Mouse (Mus musculus) liver, adult 2 months (tissue): ENCODE data around the gene Etfbkmt. TPM values are rescaled to one million over a fixed set of nuclear protein-coding genes. Genes with fewer than 3 reads are reported as not detected.
"Not testable (repeated sequence)": the region's sequence is repeated elsewhere in the genome, so short reads cannot be mapped to it uniquely, and the experiment has no call there.

Experiments
- DNase-seq: peaks from one replicate; pipeline ENCODE4 v3.0.0-alpha.2; 2011; ENCODE audit warnings: low read depth, low spot score; ENCODE audit errors: extremely low read depth
- H3K27ac ChIP-seq: fragments of 200-500 bp; replicated peaks from 2 replicates; pipeline ENCODE4 v1.5.1; 2012; ENCODE audit warnings: low read depth, mild to moderate bottlenecking, control low read depth, inconsistent platforms, low read length; ENCODE audit not compliant: insufficient read depth
- H3K27me3 ChIP-seq: fragments of 200-500 bp; 2 replicates; pipeline ENCODE4 v1.6.1; 2012; ENCODE audit warnings: mild to moderate bottlenecking, moderate library complexity, low read length, inconsistent platforms; ENCODE audit not compliant: control insufficient read depth, insufficient read depth
- H3K36me3 ChIP-seq: fragments of 200-500 bp; 2 replicates; pipeline ENCODE4 v1.6.1; 2012; ENCODE audit warnings: low read length, inconsistent platforms; ENCODE audit not compliant: control insufficient read depth, insufficient read depth
- H3K4me1 ChIP-seq: fragments of 200-500 bp; 2 replicates; pipeline ENCODE4 v1.6.1; 2011; ENCODE audit warnings: low read length; ENCODE audit not compliant: control insufficient read depth, insufficient read depth
- H3K4me3 ChIP-seq: fragments of 200-500 bp; 2 replicates; pipeline ENCODE4 v1.5.1; 2011; ENCODE audit warnings: low read depth, mild to moderate bottlenecking, control low read depth, low read length, moderate library complexity; ENCODE audit not compliant: insufficient read depth
- H3K79me2 ChIP-seq: fragments of 200-500 bp; 2 replicates; pipeline ENCODE4 v1.6.1; 2012; ENCODE audit warnings: inconsistent platforms, mild to moderate bottlenecking, low read length, moderate library complexity; ENCODE audit not compliant: control insufficient read depth, insufficient read depth
- H3K9ac ChIP-seq: fragments of 200-500 bp; 2 replicates; pipeline ENCODE4 v1.6.1; 2012; ENCODE audit warnings: low read depth, mild to moderate bottlenecking, control low read depth, inconsistent platforms, low read length
- CTCF ChIP-seq: fragments of 200-500 bp; IDR thresholded peaks from 2 replicates; pipeline ENCODE4 v1.5.1; 2011; ENCODE audit warnings: low read depth, low read length, control low read depth
- POLR2A ChIP-seq: fragments of 200-500 bp; IDR thresholded peaks from 2 replicates; pipeline ENCODE4 v1.6.1; 2011; ENCODE audit warnings: low read length, control low read depth; ENCODE audit not compliant: insufficient read depth; ENCODE audit errors: extremely low read depth
- WGBS: fragments of 180-500 bp; shearing (Covaris S2); methylation state at CpG from one replicate; pipeline ENCODE4 v1.1.7; 2018; 5-methylcytosine and 5-hydroxymethylcytosine counted together
- polyA plus RNA-seq: library from polyadenylated mRNA; depleted of rRNA; stranded (reverse); fragments of >200 nt; gene quantifications from 2 replicates; pipeline ENCODE4 v1.2.3, GENCODE M21; 2012; rRNA removed
- total RNA-seq: library from RNA; depleted of rRNA; stranded (reverse); fragments of >200 nt; gene quantifications from 2 replicates; pipeline ENCODE4 v1.2.3, GENCODE M21; 2014; rRNA removed

The Etfbkmt gene
- total and polyA plus RNA-seq, 2 experiments, result 3.9 to 25.3 TPM

DNA sequence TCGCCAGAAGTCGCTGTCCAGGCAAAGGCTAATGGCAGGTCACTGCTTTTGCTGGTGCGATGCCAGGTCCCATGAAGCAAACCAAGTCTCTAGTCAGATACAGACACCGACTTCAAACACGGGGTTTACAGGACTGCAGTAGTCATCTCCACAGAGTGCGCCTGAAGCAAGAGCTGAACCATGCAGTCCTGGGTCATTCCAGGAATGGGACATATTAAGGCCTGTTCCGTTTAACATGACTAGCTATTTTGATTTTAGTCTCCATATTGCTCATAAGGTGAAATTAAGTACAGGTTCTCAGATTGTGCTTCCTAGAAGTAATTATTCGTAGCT is 49.2 kb downstream of the Etfbkmt start:
- Histone ChIP-seq H3K27me3 (no peaks in the 10 kb centered on the region), H3K4me3 (peak overlapping the region; percentile 1; the same call in 1 of the 2 replicates), H3K36me3 (peaks cover 2% of the 10 kb centered on the region; the same call in 1 of the 2 replicates), H3K27ac (peak overlapping the region; percentile 84), H3K79me2 (peaks cover 3% of the 10 kb centered on the region; the same call in 1 of the 2 replicates), H3K9ac (peak overlapping the region; percentile 29), H3K4me1 (peaks cover 21% of the 10 kb centered on the region)
- whole genome bisulfite sequencing, result 22% methylated on average over 8 of the region's 8 CpGs
- no peak for TF ChIP-seq CTCF
- TF ChIP-seq POLR2A, result no peak
- no peak for DNase-seq

DNA sequence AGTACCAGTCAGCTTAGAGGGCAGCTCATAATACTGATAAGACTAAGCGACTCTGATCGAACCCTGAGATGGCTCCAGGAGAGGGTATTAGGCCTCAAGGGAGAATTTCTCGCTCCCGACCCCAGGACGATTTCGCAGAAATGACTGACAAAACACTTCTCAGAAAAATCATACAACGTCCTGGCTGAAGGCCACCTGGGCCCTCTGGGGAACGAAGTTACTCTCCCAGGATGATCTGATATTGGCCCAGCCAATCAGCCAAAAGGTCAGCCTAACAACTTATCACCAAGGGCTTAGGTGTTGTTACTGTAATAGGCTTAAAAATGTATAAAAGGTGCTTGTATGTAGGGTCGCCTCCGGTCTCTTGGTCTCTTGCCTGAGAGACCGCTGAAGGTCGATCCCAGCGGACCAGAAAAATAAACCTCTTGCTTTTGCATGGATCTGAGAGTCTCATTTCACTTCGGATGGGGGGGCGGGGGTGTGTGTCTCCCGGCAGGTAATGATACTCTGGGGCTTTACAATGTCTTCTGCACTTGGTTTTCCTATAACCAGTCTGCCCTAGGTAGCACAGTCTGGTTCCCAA is 49.8 kb downstream of the Etfbkmt start:
- H3K36me3 ChIP-seq, result no peaks in the 10 kb centered on the region; the same call in 1 of the 2 replicates
- H3K27me3 ChIP-seq, result no peaks in the 10 kb centered on the region
- TF ChIP-seq POLR2A, result peak; percentile 70; the same call in 1 of the 2 replicates
- no peak for TF ChIP-seq CTCF
- 40% methylated on average over 16 of the region's 16 CpGs for WGBS
- peak; percentile 89 for DNase-seq
- H3K9ac ChIP-seq, result no peak overlapping the region
- H3K27ac ChIP-seq, result peak overlapping the region; percentile 84
- no peak overlapping the region for H3K4me3 ChIP-seq
- H3K4me1 ChIP-seq, result peaks cover 21% of the 10 kb centered on the region
- H3K79me2 ChIP-seq, result peaks cover 3% of the 10 kb centered on the region; the same call in 1 of the 2 replicates

DNA sequence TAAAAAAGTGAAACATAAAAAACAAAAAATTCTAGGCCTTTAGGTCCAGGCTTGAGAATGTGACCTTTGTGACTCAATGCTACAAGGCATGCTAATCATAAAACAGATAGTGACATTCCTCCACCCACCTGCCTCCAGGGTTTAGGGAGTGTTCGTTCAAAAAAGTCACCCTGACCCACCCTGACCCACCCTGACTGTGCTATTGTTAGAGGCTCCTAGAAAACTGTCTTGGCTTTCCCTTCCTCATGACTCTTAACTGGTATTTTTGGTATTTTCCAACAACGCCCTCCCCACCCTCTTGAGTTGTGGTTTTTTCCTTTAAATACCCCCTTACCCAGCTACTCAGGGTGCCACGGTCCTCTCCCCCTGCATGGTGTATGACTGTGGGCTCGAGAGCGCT is 52.3 kb downstream of the Etfbkmt start:
- peak overlapping the region; percentile 46; the same call in 1 of the 2 replicates for H3K27ac ChIP-seq
- not testable (repeated sequence) for H3K79me2 ChIP-seq, H3K4me3 ChIP-seq, H3K36me3 ChIP-seq, DNase-seq, H3K27me3 ChIP-seq, H3K9ac ChIP-seq
- 92% methylated on average over 5 of the region's 5 CpGs for WGBS
- peaks cover 13% of the 10 kb centered on the region for H3K4me1 ChIP-seq

DNA sequence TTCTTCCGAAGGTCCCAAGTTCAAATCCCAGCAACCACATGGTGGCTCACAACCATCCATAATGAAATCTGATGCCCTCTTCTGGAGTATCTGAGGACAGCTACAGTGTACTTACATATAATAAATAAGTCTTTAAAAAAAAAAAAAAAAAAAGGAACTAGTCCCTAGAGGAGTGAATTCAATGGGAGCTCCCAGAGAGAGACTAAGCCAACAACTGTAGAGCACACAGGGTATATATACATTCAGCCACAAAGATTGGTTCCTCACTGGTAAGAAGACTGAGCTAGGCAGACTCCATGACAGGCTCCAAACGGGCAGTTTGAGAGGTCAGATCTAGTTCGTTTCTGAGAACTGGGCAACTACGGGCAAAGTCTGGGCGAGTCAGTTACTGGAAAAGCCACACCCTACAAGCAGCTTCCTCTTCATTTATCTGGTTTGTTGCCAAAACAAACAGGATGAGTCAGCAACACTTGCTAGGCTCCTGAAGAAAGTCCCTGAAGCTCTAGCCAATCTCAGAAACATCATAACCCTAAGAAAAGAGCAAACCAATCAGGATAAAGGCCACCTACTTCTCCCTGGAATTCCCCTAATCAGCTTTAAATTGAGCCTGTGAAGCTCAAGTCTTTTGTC is 53.7 kb downstream of the Etfbkmt start:
- peak; percentile 96 for DNase-seq
- H3K27me3 ChIP-seq, result no peaks in the 10 kb centered on the region
- no peak overlapping the region for H3K9ac ChIP-seq
- H3K4me3 ChIP-seq, result no peak overlapping the region
- no peaks in the 10 kb centered on the region for H3K79me2 ChIP-seq
- peak overlapping the region; percentile 83 for H3K27ac ChIP-seq
- TF ChIP-seq POLR2A, result no peak
- no peak for TF ChIP-seq CTCF
- H3K36me3 ChIP-seq, result no peaks in the 10 kb centered on the region
- H3K4me1 ChIP-seq, result peaks cover 7% of the 10 kb centered on the region; the same call in 1 of the 2 replicates
- 19% methylated on average over 5 of the region's 5 CpGs for WGBS

DNA sequence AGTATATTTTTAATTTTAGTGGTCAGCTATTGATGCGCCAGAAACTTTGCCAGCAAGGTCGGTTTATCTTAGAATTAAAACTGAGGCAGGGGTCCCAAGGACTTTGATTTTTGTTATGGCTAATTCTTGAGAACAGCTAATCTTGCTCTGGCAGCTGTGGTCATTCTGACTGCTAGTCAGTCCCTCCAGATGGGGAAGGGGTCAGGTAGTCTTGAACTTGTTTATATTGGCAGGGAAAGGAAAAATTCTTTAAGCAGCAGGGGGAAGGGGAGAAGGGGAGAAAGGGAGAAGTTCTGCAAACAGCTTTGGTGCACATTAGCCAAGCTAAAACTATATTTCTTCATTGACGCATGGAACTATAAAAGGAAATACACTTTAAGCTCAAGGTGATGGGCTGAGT is 57.5 kb downstream of the Etfbkmt start:
- no peaks in the 10 kb centered on the region for H3K36me3 ChIP-seq
- H3K27ac ChIP-seq, result no peak overlapping the region
- DNase-seq, result no peak
- no peak overlapping the region for H3K4me3 ChIP-seq
- TF ChIP-seq CTCF (no peak), POLR2A (no peak)
- no peaks in the 10 kb centered on the region for H3K79me2 ChIP-seq
- no peak overlapping the region for H3K9ac ChIP-seq
- H3K27me3 ChIP-seq, result no peaks in the 10 kb centered on the region
- peaks cover 2% of the 10 kb centered on the region; the same call in 1 of the 2 replicates for H3K4me1 ChIP-seq
- 80% methylated on average over 3 of the region's 3 CpGs for WGBS

DNA sequence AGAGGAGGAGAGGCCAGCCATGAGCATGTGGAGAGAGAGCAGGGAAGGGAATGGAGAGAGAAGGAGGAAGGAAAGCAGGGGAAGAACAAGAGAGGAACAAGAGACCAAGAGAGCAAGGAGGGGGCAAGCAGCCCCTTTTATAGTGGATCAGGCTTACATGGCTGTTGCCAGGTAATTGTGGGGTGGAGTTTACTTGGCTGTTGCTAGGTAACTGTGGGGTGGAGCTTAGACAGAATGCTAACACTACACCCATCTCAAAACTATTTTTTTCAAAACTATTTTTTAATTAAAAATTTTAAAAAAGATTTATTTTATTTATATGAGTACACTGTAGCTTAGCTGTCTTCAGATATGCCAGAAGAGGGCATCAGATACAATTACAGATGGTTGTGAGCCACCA is 58.9 kb downstream of the Etfbkmt start:
- no peaks in the 10 kb centered on the region for H3K79me2 ChIP-seq

More for the DNA sequence above, 58.9 kb downstream of the Etfbkmt start:
- TF ChIP-seq POLR2A (no peak), CTCF (no peak)
- H3K36me3 ChIP-seq, result no peaks in the 10 kb centered on the region
- no peak overlapping the region for H3K4me3 ChIP-seq
- no peak overlapping the region for H3K27ac ChIP-seq
- no peaks in the 10 kb centered on the region for H3K27me3 ChIP-seq
- H3K4me1 ChIP-seq, result no peaks in the 10 kb centered on the region
- no peak overlapping the region for H3K9ac ChIP-seq
- no peak for DNase-seq

Other genes with a start within 250 kb of the Etfbkmt start
- gene Caprin2, start 243.6 kb upstream of the Etfbkmt start, total RNA-seq, result 3.0 and 4.1 TPM in 2 replicates
- 1.4 and 3.6 TPM in 2 replicates for gene Caprin2, start 243.6 kb upstream of the Etfbkmt start, polyA plus RNA-seq
- gene Sinhcaf, start 193.4 kb upstream of the Etfbkmt start, total RNA-seq, result 2.7 and 3.2 TPM in 2 replicates
- 0.46 and 0.67 TPM in 2 replicates for gene Sinhcaf, start 193.4 kb upstream of the Etfbkmt start, polyA plus RNA-seq
- 94.7 and 99.5 TPM in 2 replicates for gene Dennd5b, start 38.2 kb upstream of the Etfbkmt start, total RNA-seq
- gene Dennd5b, start 38.2 kb upstream of the Etfbkmt start, polyA plus RNA-seq, result 14.8 and 19.4 TPM in 2 replicates
- not detected in 2 replicates for gene Gm10203, start 9.7 kb upstream of the Etfbkmt start, total RNA-seq
- not detected in 2 replicates for gene Gm10203, start 9.7 kb upstream of the Etfbkmt start, polyA plus RNA-seq
- 7.9 and 12.2 TPM in 2 replicates for gene Amn1, start 48.9 kb downstream of the Etfbkmt start, total RNA-seq
- 4.2 and 4.3 TPM in 2 replicates for gene Amn1, start 48.9 kb downstream of the Etfbkmt start, polyA plus RNA-seq
- 20.1 and 20.8 TPM in 2 replicates for gene Resf1, start 169.6 kb downstream of the Etfbkmt start, total RNA-seq
- 4.1 and 7.5 TPM in 2 replicates for gene Resf1, start 169.6 kb downstream of the Etfbkmt start, polyA plus RNA-seq